In the genomic region with DNA sequence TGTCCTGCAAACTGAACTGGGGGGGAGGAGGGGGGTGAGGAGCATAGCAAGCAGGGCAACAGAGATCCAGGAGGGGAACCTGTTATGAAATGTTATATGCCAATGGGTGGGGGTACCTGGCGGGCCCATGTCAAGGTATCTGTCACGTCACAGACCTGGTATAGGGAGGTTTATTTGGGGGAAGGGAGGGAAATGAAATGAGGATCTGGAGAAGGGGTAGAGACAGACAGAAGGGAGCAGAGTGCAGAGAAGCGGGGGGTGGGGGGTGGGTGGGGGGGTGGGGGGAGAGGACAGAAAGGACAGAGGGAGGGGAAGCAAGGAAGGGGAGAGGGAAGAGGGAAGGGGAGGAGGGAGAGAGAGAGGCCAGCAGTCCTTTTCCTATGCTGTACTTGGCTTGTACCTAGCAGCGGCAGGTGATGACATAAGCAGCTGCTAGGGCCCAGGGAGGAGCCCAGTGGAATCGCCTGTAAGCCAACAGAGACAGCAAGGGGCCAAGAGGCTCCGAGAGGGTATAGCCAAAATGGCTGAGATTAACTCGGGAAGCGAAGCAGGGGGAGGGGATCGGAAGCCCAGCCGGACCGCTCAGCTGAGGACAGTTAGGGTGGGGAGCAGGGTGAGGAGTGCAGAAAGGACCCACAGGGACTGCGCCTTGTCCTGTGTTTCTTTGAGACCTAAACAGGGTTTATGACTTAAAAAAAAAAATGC, we compare ENCODE assay signal across 8 mouse cellular contexts. TPM values are rescaled to one million over a fixed set of nuclear protein-coding genes. Genes with fewer than 3 reads are reported as not detected.
A peak's percentile ranks its signal among the peaks of the same experiment; 100 is the strongest.
DNase-seq lines count a peak whose midpoint lies in the region; ATAC-seq and TF ChIP-seq lines count a peak whose summit lies in the region.

No protein-coding gene starts in this region.

- DNase-seq in CD4-positive, CD25-positive, alpha-beta regulatory T cell, adult 2 months (ENCODE audit: low read depth, low spot score): peak; percentile 9
- DNase-seq in urinary bladder, postnatal 14 days (ENCODE audit: low spot score): peak; percentile 16
- DNase-seq in urinary bladder, postnatal 4 days (ENCODE audit: low spot score in 2 of 2): no peak
- peak; percentile 48 for DNase-seq in limb, embryonic 10.5 days (ENCODE audit: low spot score)
- peak; percentile 31 for DNase-seq in midbrain, postnatal 0 days (ENCODE audit: low spot score)
- no peak for DNase-seq in layer of hippocampus, adult 18-20 months (ENCODE audit: low spot score in 2 of 2)
- no peak for DNase-seq in right cerebral cortex, postnatal 14 days

- H3K27ac ChIP-seq in limb, embryonic 10.5 days: no peak overlapping the region; the same call in 1 of the 2 replicates
- no peak overlapping the region for H3K27ac ChIP-seq in midbrain, postnatal 0 days (ENCODE audit: low read depth, low read length)

- ATAC-seq in CD4-positive, CD25-positive, alpha-beta regulatory T cell, adult 4 months: no peak
- no peak for ATAC-seq in midbrain, postnatal 0 days (ENCODE audit: low FRiP score)

- peak overlapping the region; percentile 47 for H3K4me3 ChIP-seq in limb, embryonic 10.5 days
- H3K4me3 ChIP-seq in midbrain, postnatal 0 days (ENCODE audit: low read depth, low read length): peak overlapping the region; percentile 24

- H3K9ac ChIP-seq in midbrain, postnatal 0 days (replicated peaks; ENCODE audit: low read length, poor library complexity, severe bottlenecking): no peak overlapping the region

- peak overlapping the region; percentile 49 for H3K4me2 ChIP-seq in midbrain, postnatal 0 days (ENCODE audit: low read depth, low read length, poor library complexity, severe bottlenecking)

- peaks cover 15% of the 10 kb centered on the region for H3K4me1 ChIP-seq in limb, embryonic 10.5 days
- no peaks in the 10 kb centered on the region for H3K4me1 ChIP-seq in midbrain, postnatal 0 days (ENCODE audit: insufficient read depth, low read length)

- H3K9me3 ChIP-seq in limb, embryonic 10.5 days (replicated peaks): no peaks in the 10 kb centered on the region
- no peaks in the 10 kb centered on the region for H3K9me3 ChIP-seq in midbrain, postnatal 0 days (ENCODE audit: low read length)

- WGBS in limb, embryonic 10.5 days: 8% methylated on average over 12 of the region's 12 CpGs
- WGBS in midbrain, postnatal 0 days: 5% methylated on average over 12 of the region's 12 CpGs

- H3K36me3 ChIP-seq in limb, embryonic 10.5 days: no peaks in the 10 kb centered on the region
- H3K36me3 ChIP-seq in midbrain, postnatal 0 days (ENCODE audit: insufficient read depth, low read length): no peaks in the 10 kb centered on the region

- 0 out of 2 replicates have a peak, but pooled peaks cover 3% of the 10 kb centered on the region for H3K27me3 ChIP-seq in limb, embryonic 10.5 days (ENCODE audit: low read depth, poor library complexity, severe bottlenecking)
- no peaks in the 10 kb centered on the region for H3K27me3 ChIP-seq in midbrain, postnatal 0 days (ENCODE audit: insufficient read depth, low read length)

- no peak for TF ChIP-seq CTCF in midbrain, postnatal 0 days (IDR thresholded peaks at IDR 0.05)

RNA-seq across cellular contexts. Expression of a gene that starts 14.5 kb away (rescaled TPM):
- polyA plus RNA-seq in CD4-positive, CD25-positive, alpha-beta regulatory T cell, adult 4 months (2017; shearing (Covaris generic)): not detected
- not detected in 2 replicates for polyA plus RNA-seq in limb, embryonic 10.5 days (2016; fragmentation: Nextera tagmentation; extraction: Ambion mirVana)
- not detected in 2 replicates for total RNA-seq in midbrain, postnatal 0 days (2014; rRNA removed)
- not detected in 2 replicates for polyA plus RNA-seq in midbrain, postnatal 0 days (2015; fragmentation: Nextera tagmentation; extraction: Ambion mirVana)
- not detected for total RNA-seq in layer of hippocampus, adult 18-20 months (2021)

Comparison
In these comparisons a context has a peak if more than half of its experiments do, and no peak if none do; other contexts are left out.
1. DNase-seq: peak in CD4-positive, CD25-positive, alpha-beta regulatory T cell, adult 2 months (single experiment), urinary bladder, postnatal 14 days (single experiment), limb, embryonic 10.5 days (single experiment) and midbrain, postnatal 0 days (single experiment); none in urinary bladder, postnatal 4 days (0 of 2), layer of hippocampus, adult 18-20 months (0 of 2) and right cerebral cortex, postnatal 14 days (single experiment).